Mouse (Mus musculus) B cell, adult 2 months (primary cell): Measurements from ENCODE around the gene Twistnb.

Experiments used
- DNase-seq, 2 experiments: peaks; one replicate each; pipeline ENCODE4 v3.0.0; 2022

Twistnb gene

GRCm38 (mm10) chr12:33429387-33430160 lies at the start of gene Twistnb:
TSS of gene Twistnb (plus strand) at chr12:33429635.
- DNase-seq: peak; percentile 98

DNA sequence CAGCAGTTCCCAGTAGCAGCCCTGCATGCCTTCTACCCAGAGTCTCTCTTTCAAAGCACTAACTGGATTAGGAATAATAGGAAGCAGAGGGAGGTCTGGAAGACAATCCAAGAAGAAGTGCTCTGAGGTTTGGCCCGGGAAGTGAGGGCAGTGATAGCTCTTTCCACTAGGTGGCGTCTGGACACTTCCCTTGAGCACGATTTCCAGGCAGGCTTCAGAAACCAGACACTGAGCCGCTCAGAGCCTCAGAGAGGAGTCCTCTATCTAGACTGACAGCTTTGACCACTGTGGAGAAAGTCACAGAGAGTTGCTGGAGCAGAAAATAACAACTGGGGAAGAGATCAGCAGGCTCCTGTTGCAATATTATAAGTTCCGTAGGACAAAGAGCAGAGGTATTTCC lies 40.6 kb upstream of the Twistnb start:
- peak; percentile 63 to 64 for DNase-seq

DNA sequence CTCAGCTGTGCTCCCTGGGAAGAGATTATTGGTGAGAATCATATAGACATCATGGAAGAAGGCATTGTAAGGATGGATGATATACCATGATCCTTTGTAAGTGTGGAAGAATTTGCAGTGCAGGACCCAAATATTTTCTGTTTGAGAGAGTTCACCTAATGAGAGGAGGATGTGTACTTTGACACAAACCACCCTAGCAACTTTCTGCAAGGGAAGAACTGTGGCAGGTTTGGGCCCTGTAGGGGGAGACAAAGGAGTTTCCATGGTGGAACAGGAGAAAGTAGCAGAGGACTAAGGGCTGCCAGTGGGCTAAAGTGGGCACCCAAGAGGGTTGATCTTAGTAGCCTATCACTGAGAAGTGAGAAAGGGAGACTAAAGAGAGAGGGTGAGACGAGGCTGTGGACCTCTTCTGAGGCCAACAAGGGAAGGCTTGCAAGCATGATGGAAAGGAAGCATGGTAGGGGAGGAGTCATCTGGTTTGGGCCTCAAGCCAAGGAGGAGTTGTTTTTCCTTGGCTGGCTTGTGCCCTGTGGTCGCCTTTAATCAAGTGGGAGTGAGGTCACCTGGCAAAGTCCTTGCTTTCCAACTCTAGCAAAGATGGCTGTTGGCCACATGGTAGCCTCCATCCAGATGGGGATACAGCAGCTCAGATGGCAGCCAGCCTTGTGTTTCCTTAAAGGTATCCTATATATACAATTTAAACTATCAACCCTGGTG lies 38.4 kb upstream of the Twistnb start:
- DNase-seq: no peak

GRCm38 (mm10) chr12:33394804-33395623 lies 34.4 kb upstream of the Twistnb start, which contains the start of gene Efcab10:
TSS of gene Efcab10 (plus strand) at chr12:33394854.
- no peak for DNase-seq

- DNase-seq: no peak
Measured at GRCm38 (mm10) chr12:33403265-33403693, 26.2 kb upstream of the Twistnb start.

GRCm38 (mm10) chr12:33404996-33405395 lies 24.4 kb upstream of the Twistnb start:
- no peak for DNase-seq

DNA sequence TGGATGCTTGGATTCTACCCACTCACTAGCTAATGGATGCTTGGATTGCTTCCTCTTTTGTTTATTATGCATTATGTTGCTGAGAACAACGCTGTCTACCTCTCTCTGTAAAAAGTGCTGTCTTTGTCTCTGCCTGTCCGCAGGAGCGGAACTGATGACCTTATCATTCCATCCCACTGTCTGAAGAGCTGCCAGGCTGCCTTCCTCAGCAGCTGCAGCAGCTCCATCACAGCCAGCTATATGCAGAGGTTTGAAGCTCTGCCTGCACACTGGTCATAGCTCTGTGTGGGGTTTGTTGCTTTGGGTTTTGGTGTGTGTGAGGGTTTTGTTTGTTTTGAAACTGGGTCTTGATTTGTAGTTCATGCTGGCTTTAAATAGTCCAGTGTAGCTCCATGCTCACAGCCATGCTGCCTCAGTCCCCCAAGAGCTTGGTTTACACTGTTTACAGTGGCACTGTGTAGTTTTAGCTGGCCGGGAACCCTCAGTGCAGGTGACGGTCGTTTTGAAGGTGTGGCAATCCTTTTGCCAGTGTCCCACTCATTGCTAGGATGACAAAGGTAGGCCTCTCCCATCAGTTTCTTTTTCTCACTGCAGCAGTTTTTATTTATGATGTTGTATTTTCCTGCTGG lies 23.9 kb upstream of the Twistnb start:
- DNase-seq: no peak

GRCm38 (mm10) chr12:33411580-33412151 lies 17.8 kb upstream of the Twistnb start:
- DNase-seq: peak in 1 of 2 experiments; percentile 4

- peak; percentile 17 to 33 for DNase-seq
Measured at GRCm38 (mm10) chr12:33424329-33424728, 5.1 kb upstream of the Twistnb start.

GRCm38 (mm10) chr12:33427293-33427692 lies 2.1 kb upstream of the Twistnb start:
- DNase-seq: no peak

GRCm38 (mm10) chr12:33427726-33428125 lies 1.7 kb upstream of the Twistnb start:
- DNase-seq: no peak

DNA sequence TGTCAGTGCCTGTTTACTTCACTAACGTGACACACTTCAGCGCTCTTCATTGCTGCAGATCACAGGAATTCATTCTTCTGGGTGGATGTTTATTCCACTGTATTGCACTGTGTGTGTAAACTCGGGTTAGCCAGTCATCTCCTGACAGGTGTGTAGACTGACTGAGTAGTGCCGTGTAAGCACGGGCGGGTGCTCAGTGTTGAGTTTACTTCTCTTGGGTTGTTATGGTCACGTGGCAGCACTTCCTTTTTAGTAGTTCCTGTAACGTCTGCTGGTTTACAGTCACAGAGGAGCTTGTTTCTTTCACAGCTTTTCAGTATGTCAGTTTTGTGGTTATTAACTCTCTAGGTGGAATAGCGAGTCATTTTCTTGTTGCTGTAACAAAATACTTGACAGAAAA lies 4.4 kb downstream of the Twistnb start:
- peak; percentile 65 to 72 for DNase-seq

DNA sequence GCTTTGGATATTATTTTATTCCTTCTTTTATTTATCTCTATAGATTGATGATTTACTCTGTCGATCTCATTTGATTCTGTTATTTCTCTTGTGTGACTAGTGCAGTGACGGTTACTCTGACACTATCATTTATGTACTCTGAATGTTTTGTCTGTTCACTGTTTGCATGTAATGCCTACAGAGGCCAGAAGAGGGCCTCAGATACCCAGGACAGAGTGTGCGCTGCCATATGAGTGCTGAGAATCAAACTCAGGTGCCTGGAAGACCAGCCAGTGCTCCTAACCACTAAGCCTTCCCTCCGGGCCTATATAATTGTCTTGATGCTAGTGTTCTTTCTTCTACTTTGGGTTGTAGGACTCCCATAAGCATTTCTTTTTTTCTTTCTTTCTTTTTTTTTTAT lies 5.3 kb downstream of the Twistnb start:
- DNase-seq: peak; percentile 50 to 52

GRCm38 (mm10) chr12:33455418-33455817 lies 26.0 kb downstream of the Twistnb start:
- no peak for DNase-seq

DNA sequence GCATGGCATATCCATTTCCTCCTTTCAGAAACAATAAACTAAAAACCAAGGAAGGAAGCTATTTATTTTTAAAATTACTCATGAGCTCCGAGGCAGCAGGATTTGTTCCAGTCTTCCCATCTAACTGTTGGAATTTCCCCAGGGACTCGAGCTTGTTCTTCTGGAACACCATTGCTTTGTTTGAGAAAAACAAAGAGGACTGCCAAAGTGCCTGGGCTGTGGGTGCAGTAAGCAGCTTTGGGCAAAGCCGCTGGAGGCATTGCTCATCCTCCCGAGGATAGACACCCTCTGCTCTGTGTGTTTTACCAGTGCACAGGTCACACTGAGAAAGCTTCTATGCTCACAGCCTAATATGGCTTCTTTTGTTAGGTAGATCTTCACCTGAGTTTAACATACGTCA lies 26.8 kb downstream of the Twistnb start:
- no peak for DNase-seq

DNA sequence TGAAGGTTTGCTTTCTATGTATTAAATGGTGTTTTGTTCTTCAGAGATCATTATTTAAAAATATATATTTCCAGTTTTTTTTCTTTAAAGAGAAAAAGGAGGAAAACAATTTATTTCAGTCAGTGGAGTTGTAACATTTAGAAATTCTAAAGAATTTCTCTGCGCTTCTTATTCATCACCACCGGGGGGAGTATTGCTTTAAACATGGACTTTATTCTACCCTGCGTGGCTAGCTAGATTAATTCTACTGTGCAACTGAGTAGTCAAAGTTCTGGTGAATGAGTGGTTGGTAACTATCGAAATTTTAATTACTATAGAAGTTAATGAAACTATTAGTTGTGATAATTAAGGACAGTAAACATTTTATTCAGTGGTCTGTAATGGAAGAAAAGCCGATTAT lies 51.5 kb downstream of the Twistnb start:
- no peak for DNase-seq

DNA sequence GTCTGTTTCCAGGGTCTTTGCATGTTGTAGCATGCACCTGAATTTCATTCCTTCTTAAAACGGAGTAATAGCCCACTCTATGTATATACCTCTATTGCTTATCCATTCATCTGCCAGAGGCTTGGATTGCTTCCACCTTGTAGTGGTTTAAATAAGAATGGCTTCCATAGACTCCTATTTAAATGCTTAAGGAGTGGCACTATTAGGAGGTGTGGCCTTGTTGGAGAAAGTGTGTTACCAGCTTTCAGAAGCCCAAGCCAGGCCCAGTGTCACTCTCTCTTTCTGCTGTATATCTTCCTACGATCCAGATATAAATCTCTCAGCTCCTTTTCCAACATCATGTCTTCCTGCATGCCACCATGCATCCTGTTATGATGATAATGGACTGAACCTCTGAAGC lies 53.5 kb downstream of the Twistnb start:
- no peak for DNase-seq
